Mouse (Mus musculus) urinary bladder, postnatal 25 days (tissue): Measurements from ENCODE around the gene Vcl.

ENCODE experiments used
- DNase-seq: peaks from one replicate; pipeline ENCODE4 v3.0.0; 2022; ENCODE audit warnings: low spot score

Vcl gene

GRCm38 (mm10) chr14:21013800-21014334 is 84.7 kb downstream of the Vcl start:
- no peak for DNase-seq

DNA sequence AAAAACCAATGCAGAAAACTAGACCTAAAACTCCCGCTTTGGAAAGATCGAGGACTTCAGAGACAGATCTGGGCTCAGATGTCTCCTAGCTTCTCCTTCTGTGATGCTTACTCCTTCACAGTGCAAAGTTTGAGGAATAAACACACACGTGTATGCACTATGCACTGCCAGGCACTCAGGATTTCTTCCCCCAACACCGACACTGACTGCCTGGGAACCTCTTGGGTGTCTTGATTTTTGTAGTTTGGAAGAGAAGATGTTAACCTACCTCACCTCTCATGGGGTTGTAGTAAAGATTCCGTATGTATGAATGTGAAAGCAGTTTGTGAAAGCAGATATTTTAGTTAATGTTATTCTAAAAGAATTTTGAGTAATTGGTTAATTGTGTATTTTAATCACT is 88.7 kb downstream of the Vcl start:
- DNase-seq, result no peak

DNA sequence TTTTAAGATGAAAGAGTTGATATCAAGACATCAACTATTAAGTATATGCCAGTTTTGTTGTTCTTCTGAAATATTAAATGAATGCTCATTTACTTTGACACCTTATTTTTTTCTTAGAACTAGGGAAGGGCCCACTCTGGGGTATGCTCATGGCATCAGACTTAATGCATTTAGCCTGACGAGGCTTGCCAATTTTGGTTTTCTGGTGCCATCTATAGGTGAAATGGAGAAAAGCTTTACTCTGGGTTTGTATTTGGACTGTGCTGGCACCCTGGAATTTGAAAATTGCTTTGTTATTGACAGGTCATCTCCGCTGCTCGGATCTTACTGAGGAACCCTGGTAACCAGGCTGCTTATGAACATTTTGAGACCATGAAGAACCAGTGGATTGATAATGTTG is 89.8 kb downstream of the Vcl start:
- no peak for DNase-seq

DNA sequence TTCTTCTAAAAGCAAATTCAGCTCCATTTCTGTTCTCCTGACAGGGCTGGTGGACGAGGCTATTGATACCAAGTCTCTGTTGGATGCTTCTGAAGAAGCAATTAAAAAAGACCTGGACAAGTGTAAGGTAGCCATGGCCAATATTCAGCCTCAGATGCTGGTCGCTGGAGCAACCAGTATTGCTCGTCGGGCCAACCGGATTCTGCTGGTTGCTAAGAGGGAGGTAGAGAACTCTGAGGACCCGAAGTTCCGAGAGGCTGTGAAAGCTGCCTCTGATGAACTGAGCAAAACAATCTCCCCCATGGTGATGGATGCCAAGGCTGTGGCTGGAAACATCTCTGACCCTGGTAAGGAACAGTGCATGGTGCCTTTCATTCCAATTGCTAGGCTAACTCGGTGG is 91.2 kb downstream of the Vcl start:
- DNase-seq, result no peak

GRCm38 (mm10) chr14:21027542-21027941 is 98.3 kb downstream of the Vcl start:
- no peak for DNase-seq

DNA sequence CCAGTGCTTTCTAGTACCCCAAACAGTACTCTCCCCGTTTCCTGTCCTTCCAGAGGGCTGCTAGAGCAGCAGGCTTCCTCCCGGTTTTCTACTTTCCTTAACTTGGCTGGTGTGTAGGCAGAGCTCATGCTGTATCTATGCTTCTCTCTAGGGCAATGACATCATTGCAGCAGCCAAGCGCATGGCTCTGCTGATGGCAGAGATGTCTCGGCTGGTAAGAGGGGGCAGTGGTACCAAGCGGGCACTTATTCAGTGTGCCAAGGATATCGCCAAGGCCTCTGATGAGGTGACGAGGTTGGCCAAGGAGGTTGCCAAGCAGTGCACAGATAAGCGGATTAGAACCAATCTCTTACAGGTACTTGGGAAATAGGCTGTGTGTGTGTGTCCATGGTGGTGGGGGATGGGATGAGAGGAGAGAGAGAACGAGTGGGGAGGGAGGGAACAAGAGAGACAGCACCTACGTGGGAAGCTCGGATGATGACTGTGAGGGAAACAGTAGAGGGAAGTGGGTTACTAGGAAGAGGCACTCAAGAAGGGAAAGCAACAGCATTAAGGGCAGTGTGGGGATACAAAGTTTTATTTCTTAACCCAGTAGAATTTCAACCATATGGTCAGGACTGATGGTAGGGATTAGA is 99.9 kb downstream of the Vcl start:
- no peak for DNase-seq

DNA sequence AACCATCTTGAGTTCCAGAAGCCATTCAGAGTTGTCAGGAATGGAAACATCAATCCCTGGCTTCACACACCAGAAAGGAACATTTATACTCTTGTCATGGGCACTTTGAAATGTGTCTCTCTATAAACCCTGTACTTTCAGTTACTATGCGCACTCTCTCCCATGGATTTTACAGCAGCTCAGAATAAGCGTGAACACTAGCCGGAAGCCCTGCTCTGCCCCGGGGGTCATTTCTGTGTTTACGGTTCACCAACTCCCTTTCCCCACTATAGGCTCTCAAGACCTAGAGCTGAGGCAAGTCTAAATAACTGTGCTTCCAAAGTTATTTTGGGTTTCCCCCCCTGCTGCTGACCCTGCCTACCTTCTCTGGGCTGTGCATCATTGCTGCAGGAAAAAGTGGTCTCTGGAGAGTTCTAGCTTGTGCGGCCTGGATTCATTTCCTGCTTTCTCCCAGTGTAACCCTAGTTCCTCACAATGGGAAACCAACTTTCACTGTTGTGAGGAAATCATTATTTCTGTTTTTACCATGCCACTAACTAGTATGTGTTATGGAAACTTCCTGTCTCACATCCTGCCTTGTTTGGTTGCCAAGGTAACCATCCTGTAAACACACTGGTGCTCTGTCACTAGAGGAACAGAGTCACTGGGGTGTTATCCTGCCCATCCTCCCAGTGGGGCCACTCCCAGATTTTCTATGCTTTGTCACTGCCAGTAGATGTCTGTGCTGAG is 102.7 kb downstream of the Vcl start:
- DNase-seq, result no peak

GRCm38 (mm10) chr14:21034271-21034670 is 105.1 kb downstream of the Vcl start:
- no peak for DNase-seq

DNA sequence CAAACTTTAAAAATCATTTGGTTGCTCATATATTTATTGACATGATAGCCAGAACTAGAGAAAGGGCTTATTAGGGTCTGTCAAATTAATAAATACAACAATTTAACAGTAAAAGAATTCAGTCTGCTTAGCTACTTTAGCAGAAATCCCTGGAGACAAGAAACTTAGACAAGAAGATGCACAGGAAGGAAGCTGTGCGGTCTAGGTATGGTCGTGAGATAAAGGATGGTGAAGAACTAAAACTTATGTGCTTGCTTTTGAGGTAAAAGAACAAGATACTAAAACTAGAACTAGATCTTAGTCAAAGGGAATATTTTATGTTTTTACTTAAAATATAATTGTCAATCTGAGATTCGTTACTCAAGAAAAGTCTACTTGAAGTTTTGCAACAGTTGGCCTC is 105.6 kb downstream of the Vcl start:
- DNase-seq, result no peak

DNA sequence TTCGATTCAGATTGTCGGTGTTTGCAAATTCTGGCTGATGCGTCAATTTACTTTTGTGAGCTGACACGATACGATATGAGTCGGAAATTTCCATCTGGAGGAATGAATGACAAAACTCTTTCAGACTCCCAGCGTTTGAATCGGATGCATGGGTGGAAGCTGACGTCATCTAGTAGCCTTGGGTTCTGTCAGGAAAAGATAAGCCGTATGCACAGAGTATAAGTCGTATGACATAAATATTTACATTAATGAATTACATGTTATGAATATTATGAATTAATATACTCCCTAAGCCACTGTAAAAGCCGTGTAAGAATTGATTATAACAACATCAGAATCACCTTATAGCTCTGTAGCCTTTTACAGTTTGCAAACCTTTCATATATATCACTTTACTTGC is 109.9 kb downstream of the Vcl start:
- DNase-seq, result no peak

DNA sequence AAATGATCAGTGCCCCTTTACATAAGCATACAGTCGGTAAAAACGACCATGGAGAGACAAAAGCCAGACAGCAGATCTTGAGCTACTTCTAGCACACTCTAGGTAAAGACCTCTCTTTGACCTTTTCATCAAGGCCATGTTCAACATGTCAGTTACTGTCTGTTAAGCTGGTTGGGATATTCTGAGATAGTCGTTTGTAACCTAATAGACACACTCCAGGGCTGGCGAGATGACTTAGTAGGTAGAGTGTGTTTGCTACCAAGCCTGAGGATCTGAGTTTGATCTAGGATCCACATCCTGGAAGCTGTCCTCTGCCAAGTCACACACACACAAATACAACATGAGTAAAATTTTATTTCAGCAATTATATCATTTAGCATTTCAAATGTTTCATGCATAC is 110.4 kb downstream of the Vcl start:
- DNase-seq, result no peak

DNA sequence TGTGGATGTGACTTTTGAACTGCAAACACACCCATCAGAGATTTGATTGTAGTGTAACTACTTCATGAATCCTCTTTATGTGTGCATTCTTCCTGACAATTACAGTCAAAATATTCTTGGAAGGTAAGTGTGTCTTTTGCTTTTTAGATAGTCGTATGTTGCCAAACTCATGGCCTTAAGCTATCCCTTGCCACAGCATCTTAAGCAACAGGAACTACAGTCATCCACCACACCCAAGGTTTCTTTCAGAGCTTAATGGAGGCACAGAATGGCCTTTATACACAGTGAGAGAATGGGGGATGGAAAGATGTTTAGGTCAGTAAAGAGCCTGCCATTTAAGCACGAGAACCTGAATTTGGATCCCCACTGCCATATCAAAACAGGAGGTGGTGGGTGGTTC is 118.6 kb downstream of the Vcl start:
- DNase-seq, result no peak

- DNase-seq, result no peak
Measured at GRCm38 (mm10) chr14:21048879-21049278, 119.7 kb downstream of the Vcl start.

DNA sequence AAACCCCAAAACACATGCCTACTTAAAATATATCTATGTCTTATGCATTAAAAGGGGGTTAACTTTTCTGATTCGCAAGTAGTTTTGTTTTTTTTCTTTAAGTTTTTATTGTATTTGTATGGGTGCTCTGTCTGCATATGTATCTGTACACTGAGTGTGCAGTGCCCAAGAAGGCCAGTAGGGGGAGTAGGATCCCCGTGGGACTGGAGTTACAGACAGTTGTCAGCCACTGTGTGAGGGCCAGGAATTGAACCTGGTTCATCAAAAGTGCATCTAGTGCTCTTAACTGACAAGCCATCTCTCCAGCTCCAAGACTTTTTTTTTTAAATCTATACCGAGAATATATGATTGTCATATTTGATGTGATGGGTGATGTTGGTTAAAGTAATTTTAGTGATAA is 121.5 kb downstream of the Vcl start:
- no peak for DNase-seq

DNA sequence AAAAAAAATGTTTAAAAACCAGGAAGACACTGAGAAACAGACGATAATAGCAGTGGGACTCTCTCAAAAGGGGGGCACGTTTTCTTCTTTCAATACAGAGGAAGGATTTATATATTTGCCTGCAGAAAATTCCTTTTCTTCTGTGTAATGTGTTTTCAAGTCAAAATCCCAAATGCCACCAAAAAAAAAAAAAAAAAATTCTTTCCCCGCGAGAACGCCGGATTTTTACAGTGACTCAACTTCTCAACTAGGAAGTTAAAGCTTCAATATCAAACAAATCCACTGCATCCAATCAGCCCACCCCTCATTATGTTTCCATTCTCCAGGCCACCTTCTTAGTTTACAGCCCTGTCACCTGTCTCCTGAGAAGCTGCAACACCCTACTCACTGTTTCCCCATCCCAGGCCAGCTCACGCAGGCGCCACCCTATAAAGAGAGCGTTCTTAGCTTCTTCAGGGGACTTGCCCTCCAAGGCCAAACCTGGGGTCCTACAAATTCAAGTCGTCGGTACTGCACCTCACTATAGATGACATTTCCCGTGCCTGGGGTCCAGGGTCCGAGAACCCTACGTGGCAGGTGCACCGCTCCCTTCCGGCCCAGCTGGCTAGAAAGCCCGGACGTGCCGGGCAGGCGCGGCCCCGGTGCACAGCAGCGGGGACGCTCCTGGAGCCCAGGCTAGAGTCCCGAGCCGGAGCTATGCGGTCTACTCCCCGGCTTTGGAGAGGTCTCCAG is 122.3 kb downstream of the Vcl start:
- DNase-seq, result no peak

GRCm38 (mm10) chr14:21052112-21052780 is 123.0 kb downstream of the Vcl start, which contains the start of the genes Ap3m1 and Adk:
Gene Ap3m1, minus strand, starts transcription at chr14:21052508.
Gene Adk, plus strand, starts transcription at chr14:21052574.
- peak; percentile 93 for DNase-seq

DNA sequence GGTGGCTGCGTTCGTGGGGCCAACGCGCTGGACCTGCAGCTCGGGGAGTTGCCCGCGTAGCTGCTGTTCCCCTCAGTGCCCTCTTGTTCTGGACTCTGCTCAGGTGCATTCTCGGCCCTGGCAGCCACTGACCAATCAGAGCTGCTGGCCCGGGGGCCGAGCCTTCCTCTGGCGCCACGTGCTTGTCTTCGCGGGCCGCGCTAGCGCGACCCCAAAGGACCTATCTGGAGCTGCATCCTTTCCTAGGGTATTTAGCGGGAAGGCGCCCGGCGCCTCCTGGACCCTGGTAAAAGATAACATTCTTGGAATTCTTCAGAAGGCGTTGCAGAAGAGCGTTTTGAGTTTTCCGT is 123.6 kb downstream of the Vcl start:
- DNase-seq, result peak; percentile 57

- DNase-seq, result no peak
Measured at GRCm38 (mm10) chr14:21053151-21053550, 124.0 kb downstream of the Vcl start.

DNA sequence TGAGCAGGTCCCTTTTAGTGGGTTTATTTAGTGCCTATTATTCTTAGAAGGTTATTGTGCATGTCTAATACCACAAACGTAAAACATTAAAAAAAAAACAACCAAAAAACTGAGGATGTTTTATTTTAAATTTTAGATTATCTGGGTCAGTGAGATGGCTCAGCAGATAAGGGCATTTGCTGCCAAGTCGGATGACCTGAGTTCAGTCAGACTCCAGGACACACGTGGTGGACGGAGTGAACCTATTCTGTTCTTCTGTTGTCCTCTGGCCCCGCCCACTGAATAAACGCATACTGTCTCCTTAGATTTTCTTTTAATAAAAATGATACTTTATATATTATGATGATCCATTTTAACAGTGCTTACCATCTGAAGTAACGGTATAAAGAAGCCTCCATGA is 124.4 kb downstream of the Vcl start:
- no peak for DNase-seq

DNA sequence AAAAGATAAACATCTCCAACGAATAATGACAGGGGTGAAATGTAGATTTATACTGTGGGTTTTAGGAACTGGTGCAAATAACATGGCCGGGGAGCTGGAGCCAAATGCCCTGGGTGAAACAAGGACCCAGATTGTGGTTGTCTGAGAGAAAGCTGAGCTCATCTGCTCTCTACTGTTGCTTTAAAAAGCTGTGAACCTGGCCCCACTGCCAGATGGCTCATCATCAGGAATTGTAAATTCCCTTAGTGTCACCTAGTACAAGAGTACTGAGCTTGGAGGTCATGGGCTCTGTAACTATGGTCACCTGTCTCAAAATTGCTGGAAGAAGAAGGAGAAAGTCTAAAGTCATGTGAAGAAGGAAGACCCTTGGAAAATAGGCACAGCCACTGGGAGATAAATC is 129.8 kb downstream of the Vcl start:
- DNase-seq, result no peak

- DNase-seq, result no peak
Measured at GRCm38 (mm10) chr14:21062766-21063513, 133.7 kb downstream of the Vcl start.

- no peak for DNase-seq
Measured at GRCm38 (mm10) chr14:21064321-21064720, 135.1 kb downstream of the Vcl start.
